Mouse (Mus musculus): Measurements from ENCODE around the gene Akt3. TPM values are rescaled to one million over a fixed set of nuclear protein-coding genes. Genes with fewer than 3 reads are reported as not detected.

Akt3 gene
- polyA plus RNA-seq, 1 experiment from 2014 or later: 9.8 TPM

DNA sequence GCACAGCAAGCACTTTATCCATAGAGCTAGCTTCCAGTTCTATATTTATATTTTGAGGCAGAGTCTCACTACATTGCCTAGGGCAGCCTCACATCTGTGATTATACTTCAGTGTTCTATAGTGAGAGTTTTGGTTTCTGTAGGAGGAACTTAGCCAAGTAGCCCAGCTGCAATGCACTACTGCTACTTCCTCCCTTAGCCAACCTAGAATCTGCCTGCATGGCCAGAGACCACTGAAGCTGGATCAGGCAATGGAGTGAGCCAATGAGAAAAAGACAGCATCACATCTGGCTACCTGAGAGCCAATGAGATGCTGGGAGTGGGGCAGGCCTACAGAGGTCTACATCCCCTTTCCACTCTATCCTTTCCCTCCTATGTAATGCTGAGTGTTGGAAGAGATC, 192.3 kb downstream of the Akt3 start:
- no peaks in the 10 kb centered on the region for H3K27me3 ChIP-seq (ENCODE audit: control insufficient read depth, insufficient read depth, low read length)
- no peak overlapping the region for H3K9ac ChIP-seq (ENCODE audit: low read length)
- no peaks in the 10 kb centered on the region for H3K36me3 ChIP-seq (ENCODE audit: control insufficient read depth, insufficient read depth, low read length)
- H3K9me3 ChIP-seq (ENCODE audit: control insufficient read depth, low read length): no peaks in the 10 kb centered on the region
- ATAC-seq (ENCODE audit: insufficient number of reproducible peaks, low FRiP score, low TSS enrichment, low read depth): no peak
- H3K27ac ChIP-seq (replicated peaks; ENCODE audit: low read depth, low read length): no peak overlapping the region
- no peak overlapping the region for H3K4me3 ChIP-seq (ENCODE audit: low read depth, low read length)
- DNase-seq (ENCODE audit: low spot score): no peak
- no peak overlapping the region for H3K4me2 ChIP-seq (ENCODE audit: low read depth, severe bottlenecking)
- no peaks in the 10 kb centered on the region for H3K4me1 ChIP-seq (ENCODE audit: control insufficient read depth, insufficient read depth, low read length)

DNA sequence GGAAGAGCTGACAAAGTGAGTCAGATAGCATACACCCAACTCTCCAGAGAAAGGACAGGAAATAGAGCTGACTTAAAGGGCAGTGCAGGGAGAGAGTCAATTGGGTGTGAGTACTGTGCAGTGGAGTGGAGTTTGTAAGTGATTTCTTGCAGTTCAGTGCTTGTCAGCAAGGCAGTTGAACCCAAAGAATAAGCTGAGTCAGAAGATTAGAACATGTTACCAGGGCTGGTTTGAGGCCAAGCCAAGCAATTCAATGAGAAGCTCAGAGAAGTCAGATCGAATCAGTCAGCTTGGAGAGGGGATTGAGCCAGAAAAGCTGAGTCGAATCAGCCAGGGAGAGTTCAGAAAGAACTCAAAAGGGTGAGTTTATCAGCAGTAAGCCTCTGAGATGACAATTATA, 196.2 kb downstream of the Akt3 start:
- Histone ChIP-seq H3K4me1 (ENCODE audit: control insufficient read depth, insufficient read depth, low read length) (no peaks in the 10 kb centered on the region), H3K9me3 (ENCODE audit: control insufficient read depth, low read length) (no peaks in the 10 kb centered on the region), H3K9ac (ENCODE audit: low read length) (no peak overlapping the region), H3K27ac (replicated peaks; ENCODE audit: low read depth, low read length) (no peak overlapping the region), H3K36me3 (ENCODE audit: control insufficient read depth, insufficient read depth, low read length) (no peaks in the 10 kb centered on the region), H3K4me2 (ENCODE audit: low read depth, severe bottlenecking) (no peak overlapping the region), H3K4me3 (ENCODE audit: low read depth, low read length) (no peak overlapping the region), H3K27me3 (ENCODE audit: control insufficient read depth, insufficient read depth, low read length) (no peaks in the 10 kb centered on the region)
- WGBS: 92% methylated on average over 2 of the region's 2 CpGs
- ATAC-seq (ENCODE audit: insufficient number of reproducible peaks, low FRiP score, low TSS enrichment, low read depth) (no peak), DNase-seq (ENCODE audit: low spot score) (no peak)

DNA sequence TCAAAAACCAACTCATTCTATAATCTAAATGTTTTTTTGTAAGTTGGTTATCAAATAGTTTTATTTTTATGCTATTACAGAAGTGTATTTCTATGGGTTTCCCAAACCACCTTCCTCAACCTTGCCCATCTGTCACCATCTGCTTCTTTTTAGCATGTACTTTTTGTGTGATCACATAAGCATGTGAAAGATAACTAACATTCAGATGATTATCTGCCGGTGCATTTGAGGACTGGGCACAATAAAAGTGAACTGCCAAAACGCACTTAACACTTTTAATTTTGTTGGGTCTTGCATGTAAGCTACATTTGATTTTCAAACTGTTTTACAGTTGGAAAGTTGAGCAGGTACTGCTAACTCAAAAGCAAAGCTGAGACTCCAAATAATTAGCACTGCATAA, 203.1 kb downstream of the Akt3 start:
- H3K4me2 ChIP-seq (ENCODE audit: low read depth, severe bottlenecking): no peak overlapping the region
- H3K9ac ChIP-seq (ENCODE audit: low read length): no peak overlapping the region
- no peaks in the 10 kb centered on the region for H3K4me1 ChIP-seq (ENCODE audit: control insufficient read depth, insufficient read depth, low read length)
- DNase-seq (ENCODE audit: low spot score) (no peak), ATAC-seq (ENCODE audit: insufficient number of reproducible peaks, low FRiP score, low TSS enrichment, low read depth) (no peak)
- WGBS: 77% methylated on average over 2 of the region's 2 CpGs
- H3K9me3 ChIP-seq (ENCODE audit: control insufficient read depth, low read length): no peaks in the 10 kb centered on the region
- no peak overlapping the region for H3K4me3 ChIP-seq (ENCODE audit: low read depth, low read length)
- H3K27me3 ChIP-seq (ENCODE audit: control insufficient read depth, insufficient read depth, low read length): no peaks in the 10 kb centered on the region
- no peak overlapping the region for H3K27ac ChIP-seq (replicated peaks; ENCODE audit: low read depth, low read length)
- H3K36me3 ChIP-seq (ENCODE audit: control insufficient read depth, insufficient read depth, low read length): no peaks in the 10 kb centered on the region

DNA sequence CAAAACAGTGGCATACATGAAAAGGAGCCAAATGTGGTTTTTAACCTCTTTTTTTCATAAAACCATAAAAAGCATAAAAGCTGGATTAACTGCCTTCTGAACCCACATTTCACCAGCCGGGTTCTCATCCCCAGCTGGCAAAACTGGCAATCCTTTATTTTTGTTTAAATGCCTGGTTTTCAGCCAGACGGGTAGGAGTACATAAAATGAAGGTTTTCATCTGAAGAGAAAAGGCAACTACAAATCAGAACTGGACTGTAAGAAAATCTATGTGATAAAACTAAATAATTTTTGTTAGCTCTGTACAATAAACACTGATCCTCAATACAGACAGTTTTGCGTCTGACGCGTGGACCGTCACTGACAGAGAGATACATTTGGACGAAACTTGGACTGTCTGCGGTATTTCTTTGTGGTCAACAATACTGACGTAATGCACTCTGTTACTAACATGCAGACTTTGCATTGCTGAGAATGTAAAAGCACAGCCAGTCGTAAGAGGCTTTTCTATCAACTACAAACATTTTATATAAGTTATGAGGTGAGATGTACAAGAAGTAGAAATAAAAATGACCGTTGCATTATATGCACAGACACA, 206.5 kb downstream of the Akt3 start:
- H3K4me2 ChIP-seq (ENCODE audit: low read depth, severe bottlenecking): no peak overlapping the region
- no peaks in the 10 kb centered on the region for H3K9me3 ChIP-seq (ENCODE audit: control insufficient read depth, low read length)
- no peak overlapping the region for H3K9ac ChIP-seq (ENCODE audit: low read length)
- H3K27me3 ChIP-seq (ENCODE audit: control insufficient read depth, insufficient read depth, low read length): no peaks in the 10 kb centered on the region
- no peak overlapping the region for H3K27ac ChIP-seq (replicated peaks; ENCODE audit: low read depth, low read length)
- 91% methylated on average over 11 of the region's 11 CpGs for WGBS
- H3K4me1 ChIP-seq (ENCODE audit: control insufficient read depth, insufficient read depth, low read length): no peaks in the 10 kb centered on the region
- no peak overlapping the region for H3K4me3 ChIP-seq (ENCODE audit: low read depth, low read length)
- no peaks in the 10 kb centered on the region for H3K36me3 ChIP-seq (ENCODE audit: control insufficient read depth, insufficient read depth, low read length)
- ATAC-seq (ENCODE audit: insufficient number of reproducible peaks, low FRiP score, low TSS enrichment, low read depth) (no peak), DNase-seq (ENCODE audit: low spot score) (no peak)

DNA sequence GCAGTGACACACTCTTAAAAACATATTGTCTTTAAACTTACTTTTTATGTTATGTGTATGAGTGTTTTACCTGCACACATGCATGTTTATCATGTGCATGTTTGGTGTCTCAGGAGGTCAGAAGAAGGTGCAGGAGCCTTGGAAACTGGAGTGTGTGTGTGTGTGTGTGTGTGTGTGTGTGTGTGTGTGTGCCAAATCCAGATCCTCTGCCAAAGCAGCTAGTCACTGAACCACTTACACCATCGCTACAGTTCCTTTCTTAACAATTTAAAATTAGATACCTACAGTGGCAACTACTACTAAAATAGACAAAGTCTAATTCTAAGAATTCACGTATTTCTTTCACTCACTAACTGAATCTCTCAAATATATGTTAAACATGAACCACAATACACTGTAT, 209.2 kb downstream of the Akt3 start:
- H3K4me3 ChIP-seq (ENCODE audit: low read depth, low read length): no peak overlapping the region
- H3K27me3 ChIP-seq (ENCODE audit: control insufficient read depth, insufficient read depth, low read length): no peaks in the 10 kb centered on the region
- H3K9ac ChIP-seq (ENCODE audit: low read length): no peak overlapping the region
- H3K4me1 ChIP-seq (ENCODE audit: control insufficient read depth, insufficient read depth, low read length): no peaks in the 10 kb centered on the region
- no peaks in the 10 kb centered on the region for H3K36me3 ChIP-seq (ENCODE audit: control insufficient read depth, insufficient read depth, low read length)
- no peaks in the 10 kb centered on the region for H3K9me3 ChIP-seq (ENCODE audit: control insufficient read depth, low read length)
- H3K27ac ChIP-seq (replicated peaks; ENCODE audit: low read depth, low read length): no peak overlapping the region
- no peak overlapping the region for H3K4me2 ChIP-seq (ENCODE audit: low read depth, severe bottlenecking)
- no peak for ATAC-seq (ENCODE audit: insufficient number of reproducible peaks, low FRiP score, low TSS enrichment, low read depth)
- no peak for DNase-seq (ENCODE audit: low spot score)
- 89% methylated on average over 2 of the region's 2 CpGs for WGBS

DNA sequence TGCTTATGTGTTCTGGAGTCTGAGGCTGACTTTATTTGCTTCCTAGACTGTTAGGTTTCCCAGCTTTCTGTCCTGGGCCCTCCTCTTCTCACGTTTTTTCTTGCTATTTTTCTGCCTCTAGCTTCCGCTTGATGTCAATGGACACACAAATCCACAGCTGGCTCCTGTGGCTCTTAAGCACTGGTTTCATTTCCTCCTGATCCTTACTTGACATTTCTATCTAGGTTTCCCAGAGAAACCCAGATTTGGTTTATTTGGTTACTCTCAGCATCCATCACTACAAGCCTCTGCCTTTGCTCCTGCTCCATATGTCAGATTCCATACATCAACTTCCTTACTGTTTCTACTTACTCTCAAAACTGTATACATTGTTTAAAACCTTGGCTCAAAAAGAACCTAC, 211.0 kb downstream of the Akt3 start:
- Histone ChIP-seq H3K27me3 (ENCODE audit: control insufficient read depth, insufficient read depth, low read length) (no peaks in the 10 kb centered on the region), H3K36me3 (ENCODE audit: control insufficient read depth, insufficient read depth, low read length) (no peaks in the 10 kb centered on the region), H3K9ac (ENCODE audit: low read length) (no peak overlapping the region), H3K27ac (replicated peaks; ENCODE audit: low read depth, low read length) (no peak overlapping the region), H3K4me2 (ENCODE audit: low read depth, severe bottlenecking) (no peak overlapping the region), H3K4me3 (ENCODE audit: low read depth, low read length) (no peak overlapping the region), H3K4me1 (ENCODE audit: control insufficient read depth, insufficient read depth, low read length) (no peaks in the 10 kb centered on the region), H3K9me3 (ENCODE audit: control insufficient read depth, low read length) (no peaks in the 10 kb centered on the region)
- DNase-seq (ENCODE audit: low spot score) (no peak), ATAC-seq (ENCODE audit: insufficient number of reproducible peaks, low FRiP score, low TSS enrichment, low read depth) (no peak)
- WGBS: 74% methylated on average over 2 of the region's 2 CpGs

DNA sequence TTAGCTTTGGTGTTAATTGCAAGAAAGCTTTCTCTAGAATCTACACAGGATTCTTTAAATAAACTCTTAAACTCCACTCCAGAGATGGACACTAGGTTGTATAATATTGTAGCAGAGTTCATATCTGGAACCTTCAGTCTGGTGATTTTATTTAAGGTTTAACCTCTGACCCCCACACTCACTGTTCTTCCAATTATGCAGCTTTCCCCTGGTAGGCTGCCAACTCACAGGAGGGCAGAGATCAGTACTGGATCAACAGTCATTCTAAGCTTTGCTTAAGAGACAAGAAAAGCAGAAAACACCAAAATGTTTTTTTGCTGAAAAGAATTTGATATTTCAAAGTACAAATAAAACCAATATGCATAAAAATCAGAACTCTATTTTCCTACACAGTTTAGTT, 212.1 kb downstream of the Akt3 start:
- H3K4me1 ChIP-seq (ENCODE audit: control insufficient read depth, insufficient read depth, low read length): no peaks in the 10 kb centered on the region
- ATAC-seq (ENCODE audit: insufficient number of reproducible peaks, low FRiP score, low TSS enrichment, low read depth) (no peak), DNase-seq (ENCODE audit: low spot score) (no peak)
- no peaks in the 10 kb centered on the region for H3K36me3 ChIP-seq (ENCODE audit: control insufficient read depth, insufficient read depth, low read length)
- no peaks in the 10 kb centered on the region for H3K9me3 ChIP-seq (ENCODE audit: control insufficient read depth, low read length)
- H3K4me3 ChIP-seq (ENCODE audit: low read depth, low read length): no peak overlapping the region
- no peak overlapping the region for H3K9ac ChIP-seq (ENCODE audit: low read length)
- no peak overlapping the region for H3K4me2 ChIP-seq (ENCODE audit: low read depth, severe bottlenecking)
- no peak overlapping the region for H3K27ac ChIP-seq (replicated peaks; ENCODE audit: low read depth, low read length)
- H3K27me3 ChIP-seq (ENCODE audit: control insufficient read depth, insufficient read depth, low read length): no peaks in the 10 kb centered on the region

DNA sequence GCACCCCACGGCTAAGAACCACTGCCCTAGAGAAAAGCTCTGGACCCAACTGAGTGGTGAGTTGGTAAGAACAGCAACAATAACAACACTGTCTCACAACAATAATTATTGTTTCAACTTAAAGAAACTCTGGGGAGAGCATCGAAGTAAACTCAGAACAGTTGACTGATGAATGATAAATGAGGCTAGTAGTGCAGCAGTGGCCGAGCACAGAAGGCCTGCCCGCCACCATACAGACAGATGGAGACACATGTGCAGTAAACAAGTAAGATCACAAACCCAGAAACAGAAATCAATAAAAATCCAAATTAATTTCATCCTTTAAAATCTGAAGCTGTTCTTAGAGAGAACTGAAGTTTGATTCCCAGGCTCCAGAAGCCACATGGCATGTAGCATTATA, 217.9 kb downstream of the Akt3 start:
- no peak for ATAC-seq (ENCODE audit: insufficient number of reproducible peaks, low FRiP score, low TSS enrichment, low read depth)
- H3K9me3 ChIP-seq (ENCODE audit: control insufficient read depth, low read length): no peaks in the 10 kb centered on the region
- H3K27ac ChIP-seq (replicated peaks; ENCODE audit: low read depth, low read length): no peak overlapping the region
- no peak overlapping the region for H3K4me3 ChIP-seq (ENCODE audit: low read depth, low read length)
- WGBS: 80% methylated on average over 4 of the region's 4 CpGs
- peak; percentile 17 for DNase-seq (ENCODE audit: low spot score)
- no peak overlapping the region for H3K4me2 ChIP-seq (ENCODE audit: low read depth, severe bottlenecking)
- no peaks in the 10 kb centered on the region; the same call in 1 of the 2 replicates for H3K36me3 ChIP-seq (ENCODE audit: control insufficient read depth, insufficient read depth, low read length)
- H3K4me1 ChIP-seq (ENCODE audit: control insufficient read depth, insufficient read depth, low read length): no peaks in the 10 kb centered on the region
- no peak overlapping the region for H3K9ac ChIP-seq (ENCODE audit: low read length)
- no peaks in the 10 kb centered on the region for H3K27me3 ChIP-seq (ENCODE audit: control insufficient read depth, insufficient read depth, low read length)

DNA sequence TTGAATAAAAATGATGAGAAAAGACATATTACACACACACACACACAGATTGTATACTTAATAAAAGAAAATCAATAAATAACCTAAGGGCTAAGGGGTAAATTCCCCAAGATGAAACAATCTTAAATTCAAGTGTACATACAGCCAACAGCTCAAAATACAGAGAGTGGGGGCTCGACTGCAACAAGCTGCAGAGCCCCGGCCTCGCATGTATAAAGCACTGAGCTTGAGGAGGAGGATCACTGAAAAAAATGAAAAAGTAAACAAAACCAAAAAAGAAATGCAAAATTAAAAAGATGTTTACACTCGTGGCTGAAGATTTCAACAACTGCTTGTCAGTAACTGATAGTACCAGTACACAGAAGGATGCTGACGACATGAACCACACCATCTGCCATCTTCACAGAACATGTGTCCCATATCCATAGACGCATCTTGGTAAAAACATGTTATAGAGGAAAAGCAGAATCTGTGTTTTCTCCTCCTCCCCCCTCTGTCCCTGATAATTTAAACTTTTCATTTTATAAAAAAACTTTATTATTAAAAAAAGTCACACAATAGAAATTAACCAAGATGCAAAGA, 218.8 kb downstream of the Akt3 start:
- Histone ChIP-seq H3K9ac (ENCODE audit: low read length) (no peak overlapping the region), H3K9me3 (ENCODE audit: control insufficient read depth, low read length) (no peaks in the 10 kb centered on the region), H3K4me1 (ENCODE audit: control insufficient read depth, insufficient read depth, low read length) (no peaks in the 10 kb centered on the region), H3K36me3 (ENCODE audit: control insufficient read depth, insufficient read depth, low read length) (no peaks in the 10 kb centered on the region; the same call in 1 of the 2 replicates), H3K27me3 (ENCODE audit: control insufficient read depth, insufficient read depth, low read length) (no peaks in the 10 kb centered on the region), H3K27ac (replicated peaks; ENCODE audit: low read depth, low read length) (no peak overlapping the region), H3K4me3 (ENCODE audit: low read depth, low read length) (no peak overlapping the region), H3K4me2 (ENCODE audit: low read depth, severe bottlenecking) (no peak overlapping the region)
- 89% methylated on average over 6 of the region's 6 CpGs for WGBS
- ATAC-seq (ENCODE audit: insufficient number of reproducible peaks, low FRiP score, low TSS enrichment, low read depth): no peak
- no peak for DNase-seq (ENCODE audit: low spot score)

Data from limb, embryonic 11.5 days (tissue).